Mouse (Mus musculus) spleen, postnatal 36 days (tissue): ENCODE measurements around the gene Tktl2.

ENCODE experiments used
- DNase-seq, 2 experiments: peaks; one replicate each; pipeline ENCODE4 v3.0.0; 2022; ENCODE audit warnings: low spot score in 2 of 2, mixed read lengths in 1 of 2

Gene Tktl2

DNA sequence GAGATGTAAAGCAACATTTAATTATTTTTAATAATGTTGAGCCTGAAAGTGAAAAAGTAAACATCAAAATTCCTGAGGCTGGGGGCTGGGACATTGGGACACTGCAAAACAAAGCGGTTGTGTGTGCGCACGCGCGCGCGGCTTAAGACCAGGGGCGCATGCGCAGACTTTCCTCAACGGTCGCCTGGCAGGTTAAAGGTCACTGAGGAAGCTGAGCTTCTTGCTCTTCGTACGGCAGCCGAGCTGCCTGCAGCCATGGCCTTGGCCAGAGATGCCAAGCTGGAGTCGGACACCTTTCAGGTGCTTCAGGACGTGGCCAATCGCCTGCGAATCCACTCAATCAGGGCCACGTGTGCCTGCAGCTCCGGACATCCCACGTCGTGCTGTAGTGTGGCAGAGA lies at the start of gene Tktl2:
Gene Tktl2, plus strand, starts transcription at position 220 of the 400 bp plus-strand sequence.
- DNase-seq = no peak

DNA sequence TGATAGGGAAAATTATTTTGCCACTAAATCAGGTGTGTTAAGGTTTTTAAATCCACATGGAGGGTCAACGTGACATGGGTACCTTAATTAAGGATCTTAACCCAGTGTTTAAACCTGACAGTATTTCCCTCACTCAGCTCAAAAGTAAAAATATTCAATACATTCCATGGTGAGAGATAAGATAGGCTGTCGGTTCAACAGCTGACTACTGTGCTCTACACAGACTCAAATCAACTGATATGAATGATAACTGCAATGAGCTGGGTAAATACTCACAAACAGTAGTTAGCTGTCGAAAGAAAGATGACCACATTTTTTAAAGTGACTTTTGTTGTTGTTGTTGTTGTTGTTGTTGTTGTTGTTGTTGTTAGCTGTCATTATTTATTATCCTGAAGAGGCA lies 41.7 kb upstream of the Tktl2 start:
- no peak for DNase-seq

DNA sequence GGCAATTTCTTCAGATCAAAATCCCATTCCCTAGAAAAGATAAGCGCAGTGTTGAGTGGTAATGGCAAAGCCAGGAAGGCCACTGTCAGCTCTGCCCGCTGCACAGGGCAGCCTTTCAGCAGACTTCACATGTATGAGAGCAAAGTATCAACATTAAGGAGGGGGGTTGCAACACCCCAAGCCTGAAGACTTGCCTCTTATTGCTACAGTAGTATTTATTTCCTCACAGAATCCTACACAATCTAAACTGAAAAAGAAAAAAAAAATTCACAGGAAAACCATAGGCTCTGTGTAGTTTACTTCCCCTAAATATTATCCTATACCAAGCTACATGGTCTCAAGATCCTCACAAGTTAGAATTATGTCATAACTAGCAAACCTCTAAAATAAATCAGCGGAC lies 34.7 kb upstream of the Tktl2 start:
- DNase-seq = no peak

DNA sequence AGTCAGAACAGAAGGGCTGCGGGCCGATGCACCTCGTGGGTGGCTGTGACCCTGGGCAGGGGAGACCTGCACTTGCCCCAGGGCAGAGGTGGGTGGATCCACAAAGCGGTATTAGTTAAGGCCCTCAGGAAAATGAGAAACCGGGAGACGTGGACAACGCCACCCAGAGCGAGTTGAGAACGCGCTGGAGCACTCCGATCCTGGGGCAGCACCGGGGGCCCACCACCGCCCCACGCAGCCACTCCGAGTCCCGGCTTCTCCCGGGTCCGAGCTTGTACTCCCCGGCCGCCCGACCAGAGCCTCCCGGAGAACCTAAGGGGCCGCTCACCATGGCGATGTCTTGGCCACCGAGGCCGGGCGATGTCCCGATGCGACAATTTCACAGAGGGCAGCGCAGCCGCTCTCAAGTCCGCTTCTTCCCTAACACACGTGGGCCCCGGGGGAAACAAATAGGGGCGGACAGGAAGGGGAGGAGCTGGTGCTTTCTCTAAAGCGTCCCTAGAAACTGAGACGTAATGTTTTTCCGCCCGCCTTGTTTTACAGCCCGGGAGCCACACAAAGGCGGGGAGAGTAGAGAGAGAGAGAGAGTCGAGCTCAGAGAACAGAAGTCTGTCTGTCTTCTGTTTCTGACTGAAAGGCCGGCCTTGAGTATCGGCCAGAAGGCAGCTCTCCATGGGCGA lies 25.3 kb upstream of the Tktl2 start, which contains the start of gene Tma16:
Gene Tma16, minus strand, starts transcription at position 447 of the 680 bp plus-strand sequence.
- DNase-seq = peak; percentile 60 to 72

DNA sequence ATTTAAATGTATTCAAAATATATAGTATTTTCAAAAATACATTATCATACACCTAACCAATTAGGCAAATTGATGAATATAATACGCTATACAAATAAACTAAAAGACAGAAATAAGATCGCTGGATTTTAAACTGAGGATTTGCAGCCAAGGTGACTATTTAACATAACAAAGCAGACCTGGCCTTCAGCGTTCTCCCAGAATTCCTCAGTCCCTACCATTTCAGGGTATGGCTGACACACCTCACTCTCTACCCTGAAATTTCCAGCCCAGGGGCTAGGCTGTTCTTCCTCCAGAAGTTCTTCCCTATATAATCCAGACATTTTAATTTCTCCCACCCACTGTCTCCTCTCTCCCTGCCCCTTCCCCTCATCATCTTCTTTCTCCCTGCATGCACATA lies 23.0 kb upstream of the Tktl2 start:
- no peak for DNase-seq

DNA sequence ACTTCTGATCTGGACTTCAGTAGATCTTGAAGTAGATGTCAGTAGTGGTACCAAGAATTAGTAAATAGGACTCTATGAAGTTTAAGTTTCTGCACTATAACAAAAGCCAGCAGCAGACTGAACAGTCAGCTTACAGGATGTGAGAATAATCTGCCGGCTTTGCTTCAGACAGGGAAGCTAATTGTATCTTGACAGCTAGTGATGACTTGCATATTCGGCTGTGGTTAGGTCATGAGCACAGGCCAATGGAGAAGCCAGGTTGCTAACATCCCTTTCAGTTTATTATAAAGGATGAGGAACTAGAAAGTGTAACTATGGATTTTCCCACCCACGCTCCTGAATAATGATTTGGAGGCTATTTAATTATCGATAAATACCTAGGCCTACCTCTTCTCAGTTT lies 20.9 kb upstream of the Tktl2 start:
- no peak for DNase-seq

DNA sequence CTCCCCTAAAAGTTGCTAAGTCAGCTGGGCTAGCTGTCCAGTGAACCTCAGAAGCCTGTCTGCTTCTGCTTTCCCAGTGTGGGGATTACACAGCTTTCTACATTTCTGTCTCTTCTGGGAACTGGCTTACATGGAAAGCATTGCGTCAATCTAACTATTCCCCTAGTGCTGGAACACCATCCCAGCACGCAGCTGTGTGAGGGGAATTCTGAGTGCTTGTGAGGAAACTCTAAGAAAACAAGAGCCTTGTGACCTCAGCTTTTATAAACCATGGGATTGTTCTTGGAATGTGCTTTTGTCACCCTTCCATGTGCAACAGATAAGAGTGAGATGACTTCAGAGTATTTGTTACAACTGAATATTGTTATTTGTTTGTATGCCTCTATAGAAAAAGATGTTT lies 17.1 kb upstream of the Tktl2 start:
- DNase-seq = no peak

DNA sequence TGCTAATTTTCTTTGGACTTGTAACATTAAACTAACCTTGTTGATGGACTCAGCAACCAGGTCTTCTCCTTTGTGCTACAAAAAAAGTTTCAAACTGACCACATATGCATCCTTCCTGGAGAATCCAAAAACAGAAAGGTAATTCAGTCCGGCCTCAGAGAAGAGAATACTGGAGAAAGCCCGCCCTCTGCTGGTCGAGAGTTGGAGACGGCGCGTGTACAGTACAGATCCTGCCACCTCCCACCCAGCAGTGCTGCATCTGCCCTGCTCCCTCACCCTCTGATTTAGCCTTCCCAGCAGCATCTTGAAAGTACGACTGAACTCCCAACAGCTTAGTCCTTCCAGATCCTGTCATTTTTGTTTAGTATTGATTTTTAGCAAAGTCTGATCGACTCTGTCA lies 15.8 kb upstream of the Tktl2 start:
- DNase-seq = peak; percentile 40 to 41

DNA sequence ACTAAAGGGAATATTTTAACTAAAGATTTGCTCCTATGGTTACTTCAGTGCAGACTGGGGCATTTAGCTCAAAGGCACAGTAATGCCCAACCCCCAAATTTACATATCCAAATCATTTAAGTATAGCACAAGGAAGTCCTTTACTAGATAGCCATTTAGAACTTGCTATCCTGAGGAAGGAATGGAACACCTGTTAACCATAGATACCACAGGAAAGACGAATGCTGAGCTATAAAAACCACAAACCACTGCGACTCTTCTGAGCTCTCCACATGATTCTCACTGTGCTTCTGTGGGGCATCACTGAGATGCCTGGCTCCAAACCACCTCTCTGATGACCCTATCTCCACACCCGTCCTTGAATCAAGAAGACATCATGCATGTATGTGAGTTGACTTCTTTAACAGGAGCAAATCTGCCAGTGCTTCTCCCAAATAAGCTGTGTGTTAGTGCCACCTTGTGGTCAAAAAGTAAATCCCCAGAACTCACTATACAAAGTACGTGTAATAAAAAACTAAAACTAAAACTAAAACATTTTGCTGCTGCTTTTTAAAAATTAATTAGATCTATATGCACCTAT lies 14.5 kb upstream of the Tktl2 start:
- DNase-seq = peak; percentile 14 to 37

DNA sequence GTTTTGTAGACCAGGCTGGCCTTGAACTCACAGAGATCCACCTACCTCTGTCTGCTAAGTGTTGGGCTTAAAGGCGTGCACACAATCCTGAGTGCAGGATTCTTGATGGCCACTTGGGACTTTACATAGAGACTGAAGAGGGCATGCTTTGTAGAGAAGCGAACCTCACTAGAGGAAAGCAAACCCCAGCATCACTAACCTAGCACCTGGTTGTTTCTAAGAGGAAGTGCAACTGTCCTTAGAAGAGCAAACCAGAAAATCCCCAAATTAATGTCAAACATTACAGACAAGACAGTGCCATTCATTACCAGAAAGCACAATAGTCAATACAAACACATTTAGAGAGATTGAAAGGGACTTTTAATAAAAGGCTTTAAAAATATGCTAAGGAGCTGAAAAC lies 8.2 kb upstream of the Tktl2 start:
- DNase-seq = no peak

DNA sequence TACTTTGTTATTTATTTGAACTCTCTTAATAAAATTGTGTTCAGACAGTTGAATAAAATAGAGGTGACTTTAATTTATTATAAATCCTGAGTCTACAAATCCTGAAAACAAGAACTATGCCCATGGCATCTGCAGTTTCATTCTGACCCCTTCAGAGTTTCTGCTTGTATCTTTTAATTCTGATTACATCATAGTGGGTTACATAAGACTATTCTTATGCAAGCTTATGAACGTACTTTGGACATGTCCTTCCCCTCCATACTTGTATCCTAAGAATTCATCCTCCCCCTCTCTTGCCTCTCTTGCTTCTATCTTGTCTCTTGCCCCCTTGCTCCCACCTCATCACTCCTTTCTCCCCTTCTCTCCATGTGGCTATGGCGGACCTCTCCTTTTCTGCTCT lies 7.6 kb downstream of the Tktl2 start:
- no peak for DNase-seq

DNA sequence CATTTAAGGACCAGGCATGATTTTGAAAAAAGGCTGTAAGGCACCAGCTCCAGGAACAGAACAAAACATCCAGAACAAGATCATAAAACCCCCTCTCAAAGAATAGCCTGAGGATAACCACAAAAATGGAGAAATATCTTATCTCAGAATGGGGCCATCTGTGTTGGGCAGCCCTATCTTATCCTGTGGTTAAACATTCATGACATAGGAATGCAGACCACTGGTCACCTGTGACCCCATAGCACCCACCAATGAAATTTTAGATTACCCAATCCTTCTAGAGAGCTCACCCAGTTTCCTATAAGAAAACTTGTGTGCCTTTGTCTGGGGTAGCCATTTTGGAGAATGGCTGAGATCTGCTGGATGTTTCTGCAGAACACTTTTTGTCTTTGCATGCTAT lies 9.0 kb downstream of the Tktl2 start:
- no peak for DNase-seq

DNA sequence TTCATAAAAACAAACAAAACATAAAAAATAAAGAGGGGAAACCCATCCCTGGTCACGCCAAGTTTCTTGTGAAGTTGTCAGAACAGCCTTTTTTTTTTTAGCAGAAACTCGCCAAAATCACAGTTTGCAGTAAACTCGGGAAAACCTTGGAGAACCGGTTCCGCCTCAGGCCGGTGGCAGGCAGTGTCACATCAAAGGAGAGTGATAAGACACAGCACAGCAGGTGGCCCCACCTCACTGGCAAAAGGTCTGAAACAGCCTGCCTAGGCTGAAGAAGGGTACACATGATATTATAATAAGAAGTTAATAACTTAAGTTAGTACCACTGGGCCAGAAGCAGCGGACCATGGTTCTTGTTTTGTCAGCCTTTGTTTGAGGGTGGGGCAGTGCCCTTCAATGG lies 38.5 kb downstream of the Tktl2 start:
- no peak for DNase-seq
